Mouse (Mus musculus) liver, embryonic 16.5 days (tissue): Measurements from ENCODE around the gene Btnl2. TPM values are rescaled to one million over a fixed set of nuclear protein-coding genes. Genes with fewer than 3 reads are reported as not detected.
A peak's percentile ranks its signal among the peaks of the same experiment; 100 is the strongest.
"Not testable (repeated sequence)": the region's sequence is repeated elsewhere in the genome, so short reads cannot be mapped to it uniquely, and the experiment has no call there.

Experiments
- ATAC-seq: fragments of 200-750 bp; cut with Nextera tagmentation; 2 replicates; pipeline ENCODE4 v1.8.0; 2017; ENCODE audit warnings: low read depth, mild to moderate bottlenecking, moderate number of reproducible peaks, moderate library complexity
- H3K27ac ChIP-seq: fragments of 300-500 bp; sonication (generic); 2 replicates; pipeline ENCODE4 v1.5.1; 2014; ENCODE audit warnings: mild to moderate bottlenecking, low read length
- H3K27me3 ChIP-seq: fragments of 300-500 bp; sonication (generic); 2 replicates; pipeline ENCODE4 v1.6.1; 2014; ENCODE audit warnings: low read depth, low read length, mixed read lengths; ENCODE audit not compliant: control insufficient read depth, insufficient read depth
- H3K36me3 ChIP-seq: fragments of 300-500 bp; sonication (generic); 2 replicates; pipeline ENCODE4 v1.6.1; 2014; ENCODE audit warnings: mild to moderate bottlenecking; ENCODE audit not compliant: control insufficient read depth, insufficient read depth
- H3K4me1 ChIP-seq: fragments of 300-500 bp; sonication (generic); 2 replicates; pipeline ENCODE4 v1.6.1; 2014; ENCODE audit warnings: low read depth, low read length, mixed read lengths; ENCODE audit not compliant: control insufficient read depth
- H3K4me2 ChIP-seq: fragments of 300-500 bp; sonication (generic); 2 replicates; pipeline ENCODE4 v1.6.1; 2014; ENCODE audit warnings: low read depth, low read length, mixed read lengths
- H3K4me3 ChIP-seq: fragments of 300-500 bp; sonication (generic); 2 replicates; pipeline ENCODE4 v1.5.1; 2014; ENCODE audit warnings: low read depth, mild to moderate bottlenecking, low read length
- H3K9ac ChIP-seq: fragments of 300-500 bp; sonication (generic); 2 replicates; pipeline ENCODE4 v1.6.1; 2014; ENCODE audit warnings: low read depth, low read length
- H3K9me3 ChIP-seq: fragments of 300-500 bp; sonication (generic); replicated peaks from 2 replicates; pipeline ENCODE4 v1.6.1; 2016; ENCODE audit warnings: low read length; ENCODE audit not compliant: control insufficient read depth
- WGBS: fragments of 180-500 bp; shearing (Covaris S2); extraction: QIAGEN DNeasy Blood & Tissue Kit; methylation state at CpG from one replicate; pipeline ENCODE4 v1.1.7; 2014; ENCODE audit not compliant: insufficient replicate concordance; 5-methylcytosine and 5-hydroxymethylcytosine counted together
- polyA plus RNA-seq: library from polyadenylated mRNA; unstranded; fragments of >200 nt; fragmentation: Nextera tagmentation; extraction: Ambion mirVana; gene quantifications from 2 replicates; pipeline ENCODE4 v1.2.1, GENCODE M21; 2015

The Btnl2 gene
- polyA plus RNA-seq = 0.04 and 0.13 TPM in 2 replicates

DNA sequence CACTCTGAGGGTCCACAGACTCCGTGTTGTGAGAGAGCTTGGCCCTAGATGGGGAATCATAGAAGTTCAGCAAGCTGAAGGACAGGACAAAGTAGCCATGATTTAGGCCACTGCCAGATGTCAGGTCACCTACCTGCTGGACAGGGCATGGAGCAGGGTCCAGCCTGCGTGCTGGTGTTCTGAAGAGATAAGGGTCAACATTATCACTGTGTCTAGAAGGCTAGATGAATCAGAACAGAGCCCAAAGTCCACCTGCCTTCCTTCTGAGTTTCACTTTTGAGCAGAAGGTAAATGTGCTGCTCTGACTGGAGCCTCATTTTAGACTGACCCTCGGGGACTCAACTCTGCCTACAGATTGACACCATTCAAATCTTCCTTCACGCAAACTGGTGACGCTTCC lies at the start of gene Btnl2:
Gene Btnl2, plus strand, starts transcription at position 284 of the 400 bp plus-strand sequence.
- ATAC-seq = no peak
- no peak within 1 kb of the TSS for H3K4me3 ChIP-seq
- H3K9me3 ChIP-seq = no peaks in the 10 kb centered on the region
- no peak within 1 kb of the TSS for H3K9ac ChIP-seq
- H3K27me3 ChIP-seq = no peaks in the 10 kb centered on the region
- H3K36me3 ChIP-seq = no peaks in the 10 kb centered on the region
- no peak within 1 kb of the TSS for H3K4me2 ChIP-seq
- WGBS = 69% methylated on average over 5 of the region's 5 CpGs
- H3K4me1 ChIP-seq = no peaks in the 10 kb centered on the region
- no peak within 1 kb of the TSS for H3K27ac ChIP-seq

DNA sequence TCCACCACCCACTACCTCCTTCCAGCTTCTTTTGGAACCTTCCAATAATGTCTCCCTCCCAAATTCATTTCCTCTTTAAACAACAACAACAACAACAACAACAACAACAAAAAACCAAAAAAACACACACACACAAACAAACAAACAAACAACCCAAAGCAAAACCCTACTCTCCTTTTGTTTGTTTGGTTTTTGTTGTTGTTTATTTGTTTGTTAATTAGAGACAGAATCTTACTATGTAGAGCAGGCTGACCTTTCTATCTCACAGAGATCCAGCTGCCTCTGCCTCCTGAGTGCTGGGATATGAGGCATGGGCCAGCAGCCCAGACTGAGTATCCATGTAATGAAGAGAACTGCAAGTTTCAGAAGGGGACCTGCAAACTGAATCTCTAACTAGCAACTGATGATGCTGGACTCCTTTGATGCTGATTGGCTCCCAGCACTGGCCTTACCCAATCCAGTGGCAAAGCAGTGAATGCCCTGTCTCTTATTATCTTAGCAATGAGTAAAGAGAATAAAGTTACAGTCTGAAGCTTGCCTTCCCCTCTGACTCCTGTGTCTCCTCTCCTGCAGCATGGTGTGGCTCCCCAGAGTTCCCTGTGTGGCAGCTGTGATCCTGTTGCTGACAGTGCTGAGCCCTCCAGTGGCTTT lies 49.1 kb upstream of the Btnl2 start, which contains the start of gene H2-Eb1:
Gene H2-Eb1, plus strand, starts transcription at position 488 of the 651 bp plus-strand sequence.
- Histone ChIP-seq H3K9me3 (no peaks in the 10 kb centered on the region), H3K36me3 (no peaks in the 10 kb centered on the region), H3K27me3 (0 out of 2 replicates have a peak, but pooled peaks cover 3% of the 10 kb centered on the region), H3K9ac (no peak within 1 kb of the TSS), H3K4me3 (no peak within 1 kb of the TSS), H3K27ac (no peak within 1 kb of the TSS), H3K4me1 (no peaks in the 10 kb centered on the region; the same call in none of the 2 replicates), H3K4me2 (no peak within 1 kb of the TSS)
- peak; percentile 61 for ATAC-seq

DNA sequence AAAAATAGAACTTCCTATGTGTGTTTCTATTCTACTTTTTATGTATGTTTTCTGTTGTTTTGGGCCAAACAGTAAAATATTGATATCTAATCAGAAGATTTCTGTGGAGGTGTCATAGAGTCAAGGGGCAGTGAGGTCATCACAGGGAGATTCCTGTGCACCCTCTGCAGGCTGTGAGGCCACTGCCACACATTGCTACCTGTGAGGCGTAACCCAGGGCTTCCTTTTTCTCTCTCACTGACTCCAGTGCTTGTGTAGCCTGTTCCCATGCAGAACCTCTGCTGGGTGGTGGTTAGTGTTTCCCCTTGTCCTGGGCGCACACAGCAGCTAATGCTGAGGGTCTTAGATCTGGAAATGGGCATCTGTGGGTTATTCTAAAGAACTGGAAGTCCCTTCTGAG lies 48.2 kb upstream of the Btnl2 start:
- 47% methylated on average over 2 of the region's 2 CpGs for WGBS
- 0 out of 2 replicates have a peak, but pooled peaks cover 3% of the 10 kb centered on the region for H3K27me3 ChIP-seq
- no peaks in the 10 kb centered on the region; the same call in none of the 2 replicates for H3K4me1 ChIP-seq
- no peak overlapping the region for H3K9ac ChIP-seq
- no peak overlapping the region for H3K27ac ChIP-seq
- no peaks in the 10 kb centered on the region for H3K36me3 ChIP-seq
- no peak for ATAC-seq
- no peak overlapping the region for H3K4me3 ChIP-seq
- no peaks in the 10 kb centered on the region for H3K9me3 ChIP-seq
- no peak overlapping the region for H3K4me2 ChIP-seq

DNA sequence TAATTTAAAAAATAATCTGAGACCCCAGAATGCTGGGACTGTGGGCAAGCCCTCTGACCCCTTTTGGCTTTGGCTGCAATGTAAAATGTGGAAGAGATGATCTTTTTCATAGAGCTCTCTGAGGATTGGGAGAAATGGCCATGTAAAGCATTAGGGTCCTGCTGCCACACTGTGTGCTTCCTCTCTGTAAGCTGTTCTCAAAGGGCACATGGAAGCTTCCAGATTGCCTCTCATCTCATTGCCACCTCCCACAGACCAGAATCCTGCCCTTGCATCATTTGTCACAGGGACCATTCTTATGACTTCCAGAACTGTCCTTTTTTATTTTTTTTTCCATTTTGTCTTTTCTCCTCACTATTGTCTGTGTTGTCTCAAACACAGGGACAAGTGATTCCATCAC lies 47.4 kb upstream of the Btnl2 start:
- Histone ChIP-seq H3K4me3 (no peak overlapping the region), H3K4me2 (no peak overlapping the region), H3K9ac (no peak overlapping the region), H3K9me3 (no peaks in the 10 kb centered on the region), H3K27me3 (0 out of 2 replicates have a peak, but pooled peaks cover 3% of the 10 kb centered on the region), H3K36me3 (no peaks in the 10 kb centered on the region), H3K4me1 (no peaks in the 10 kb centered on the region; the same call in none of the 2 replicates), H3K27ac (no peak overlapping the region)
- ATAC-seq = no peak

DNA sequence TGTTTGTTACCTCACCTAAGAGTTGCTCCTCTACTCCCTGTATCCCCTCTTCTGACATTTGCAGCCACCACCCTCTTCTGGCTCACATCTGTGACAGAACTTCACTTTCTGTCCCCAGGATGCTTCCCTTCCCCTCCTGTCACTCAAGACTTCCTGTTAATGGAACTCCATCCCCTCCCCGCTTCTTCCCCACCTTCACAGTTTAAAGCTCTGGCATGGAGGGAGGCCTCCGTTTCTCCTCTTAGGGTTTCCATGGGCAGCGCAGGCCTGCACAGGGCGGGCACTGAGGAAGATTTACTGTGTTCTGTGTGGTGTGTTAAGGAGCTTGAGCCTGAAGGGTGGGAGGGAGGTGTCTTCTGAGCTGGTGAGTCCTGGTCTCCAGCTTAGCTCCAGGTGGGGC lies 46.5 kb upstream of the Btnl2 start:
- no peak overlapping the region for H3K9ac ChIP-seq
- H3K4me3 ChIP-seq = no peak overlapping the region
- H3K36me3 ChIP-seq = no peaks in the 10 kb centered on the region
- ATAC-seq = no peak
- H3K4me2 ChIP-seq = no peak overlapping the region
- no peaks in the 10 kb centered on the region for H3K9me3 ChIP-seq
- H3K27me3 ChIP-seq = 0 out of 2 replicates have a peak, but pooled peaks cover 3% of the 10 kb centered on the region
- H3K27ac ChIP-seq = no peak overlapping the region
- 51% methylated on average over 4 of the region's 4 CpGs for WGBS
- no peaks in the 10 kb centered on the region; the same call in none of the 2 replicates for H3K4me1 ChIP-seq

DNA sequence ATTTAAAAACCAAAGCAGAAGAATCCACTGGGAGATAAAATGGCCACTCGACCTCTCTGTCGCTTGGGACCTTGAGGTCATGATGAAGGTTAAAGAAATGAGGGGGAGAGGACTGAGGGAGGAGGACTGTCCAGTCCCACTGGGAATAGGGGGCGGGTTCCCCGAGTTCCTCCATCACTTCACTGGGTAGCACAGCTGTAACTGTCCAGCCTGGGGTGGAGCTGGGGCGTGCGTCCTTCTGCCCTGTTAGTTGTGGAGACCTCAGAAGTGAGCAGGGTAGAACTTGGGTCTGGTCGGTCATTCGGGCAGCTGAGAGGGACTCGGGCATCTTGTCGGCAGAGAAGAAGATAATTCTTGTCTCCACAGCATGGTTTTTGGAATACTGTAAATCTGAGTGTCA lies 45.4 kb upstream of the Btnl2 start:
- Histone ChIP-seq H3K36me3 (no peaks in the 10 kb centered on the region), H3K27me3 (0 out of 2 replicates have a peak, but pooled peaks cover 3% of the 10 kb centered on the region), H3K9me3 (no peaks in the 10 kb centered on the region), H3K27ac (no peak overlapping the region), H3K9ac (peak overlapping the region; percentile 43), H3K4me1 (no peaks in the 10 kb centered on the region; the same call in none of the 2 replicates), H3K4me2 (peak overlapping the region; percentile 71), H3K4me3 (peak overlapping the region; percentile 59)
- WGBS = 37% methylated on average over 10 of the region's 10 CpGs
- no peak for ATAC-seq

DNA sequence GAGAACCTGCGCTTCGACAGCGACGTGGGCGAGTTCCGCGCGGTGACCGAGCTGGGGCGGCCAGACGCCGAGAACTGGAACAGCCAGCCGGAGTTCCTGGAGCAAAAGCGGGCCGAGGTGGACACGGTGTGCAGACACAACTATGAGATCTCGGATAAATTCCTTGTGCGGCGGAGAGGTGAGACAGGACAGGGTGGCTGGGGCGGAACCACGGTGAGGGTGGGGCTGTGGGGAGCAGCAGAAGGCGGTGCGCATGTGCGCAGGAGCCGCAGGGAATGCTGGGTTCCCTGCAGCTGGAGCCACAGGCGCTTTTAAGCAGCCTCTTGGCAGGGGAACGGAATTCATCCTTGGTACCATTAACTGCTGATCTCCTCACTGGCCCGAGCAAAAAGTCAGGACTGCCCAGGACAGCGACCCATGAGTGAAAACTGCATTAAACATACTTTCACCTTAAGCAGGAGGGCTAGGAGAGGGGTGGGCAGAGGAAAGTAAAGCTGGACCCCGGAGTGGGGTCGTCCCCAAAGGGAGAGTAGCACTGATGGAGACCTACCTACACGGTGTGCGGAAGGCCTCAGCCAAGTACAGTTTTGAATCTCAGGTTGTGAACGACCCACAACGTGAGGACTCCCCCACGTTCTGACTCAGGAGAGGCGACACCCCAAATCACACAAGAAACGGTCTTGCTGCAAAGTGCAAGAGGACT lies 44.8 kb upstream of the Btnl2 start:
- Histone ChIP-seq H3K36me3 (no peaks in the 10 kb centered on the region), H3K9ac (peak overlapping the region; percentile 43), H3K9me3 (no peaks in the 10 kb centered on the region), H3K4me2 (peak overlapping the region; percentile 71), H3K27ac (no peak overlapping the region), H3K4me3 (peak overlapping the region; percentile 59), H3K4me1 (no peaks in the 10 kb centered on the region; the same call in none of the 2 replicates), H3K27me3 (0 out of 2 replicates have a peak, but pooled peaks cover 3% of the 10 kb centered on the region)
- 27% methylated on average over 38 of the region's 38 CpGs for WGBS
- peak; percentile 43; the same call in 1 of the 2 replicates for ATAC-seq

DNA sequence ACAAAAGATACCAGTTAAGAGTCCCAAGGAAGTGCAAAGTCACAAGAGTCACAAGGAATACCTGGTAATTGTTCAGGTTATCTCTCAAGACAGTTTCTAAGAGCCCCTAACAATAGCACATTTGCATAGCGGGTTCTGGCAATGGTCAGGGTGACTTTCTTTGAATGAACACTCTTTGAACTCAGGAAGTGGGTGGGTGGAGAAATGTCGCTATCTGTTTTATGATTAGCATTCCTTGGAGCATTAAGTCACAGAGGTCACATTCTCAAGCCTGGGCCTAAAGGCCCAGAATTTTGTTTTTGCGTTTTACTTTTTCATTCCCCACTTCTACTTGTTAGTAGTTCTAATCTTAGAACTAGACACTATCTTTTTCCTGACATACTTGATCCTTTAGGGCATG lies 44.1 kb upstream of the Btnl2 start:
- H3K27me3 ChIP-seq, H3K4me1 ChIP-seq, H3K9ac ChIP-seq, ATAC-seq, H3K4me2 ChIP-seq, H3K9me3 ChIP-seq, H3K27ac ChIP-seq, H3K36me3 ChIP-seq, H3K4me3 ChIP-seq: not testable (repeated sequence)
- 61% methylated on average over 3 of the region's 3 CpGs for WGBS

DNA sequence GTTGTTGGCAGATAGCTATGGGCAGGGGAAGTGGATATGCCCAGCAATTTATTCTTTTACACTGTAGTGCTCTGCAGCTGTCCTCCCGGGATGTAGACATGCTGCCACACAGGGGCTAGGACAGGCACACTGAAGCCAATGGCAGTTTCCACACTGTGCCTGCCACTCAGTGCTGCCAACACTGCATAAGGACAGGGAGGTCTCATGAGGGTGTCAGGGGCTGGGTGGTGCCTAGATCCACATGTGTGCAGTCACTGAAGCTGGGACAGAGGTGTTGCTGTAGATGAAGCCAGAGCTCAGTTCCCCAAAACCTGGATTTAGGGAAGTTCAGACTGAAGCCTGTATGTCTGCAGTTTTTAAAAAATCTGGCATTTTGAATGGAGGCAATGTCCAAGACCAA lies 42.4 kb upstream of the Btnl2 start:
- no peak overlapping the region for H3K9ac ChIP-seq
- no peak overlapping the region for H3K4me2 ChIP-seq

More for the DNA sequence above, 42.4 kb upstream of the Btnl2 start:
- no peak for ATAC-seq
- H3K9me3 ChIP-seq = no peaks in the 10 kb centered on the region
- 53% methylated on average over 1 of the region's 1 CpGs for WGBS
- no peaks in the 10 kb centered on the region; the same call in none of the 2 replicates for H3K4me1 ChIP-seq
- no peak overlapping the region for H3K27ac ChIP-seq
- H3K4me3 ChIP-seq = no peak overlapping the region
- H3K36me3 ChIP-seq = no peaks in the 10 kb centered on the region
- H3K27me3 ChIP-seq = 0 out of 2 replicates have a peak, but pooled peaks cover 3% of the 10 kb centered on the region
